Mouse (Mus musculus) forelimb bud, embryonic 11.5 days (tissue): ENCODE measurements around the gene Rtn4.

Experiments used
- DNase-seq: peaks from one replicate; pipeline ENCODE4 v3.0.0-alpha.2; 2012; ENCODE audit warnings: low read depth, low spot score

The Rtn4 gene

GRCm38 (mm10) chr11:29762768-29763167 lies 70.0 kb downstream of the Rtn4 start:
- DNase-seq: no peak

GRCm38 (mm10) chr11:29765063-29765462 lies 72.3 kb downstream of the Rtn4 start:
- DNase-seq: no peak

GRCm38 (mm10) chr11:29766313-29766982 lies 73.7 kb downstream of the Rtn4 start:
- DNase-seq: no peak

- no peak for DNase-seq
Measured at GRCm38 (mm10) chr11:29768523-29768922, 75.8 kb downstream of the Rtn4 start.

- DNase-seq: no peak
Measured at GRCm38 (mm10) chr11:29770666-29771400, 78.1 kb downstream of the Rtn4 start.

GRCm38 (mm10) chr11:29772279-29772678 lies 79.5 kb downstream of the Rtn4 start:
- DNase-seq: no peak

- DNase-seq: peak; percentile 17
Measured at GRCm38 (mm10) chr11:29774296-29774695, 81.5 kb downstream of the Rtn4 start.

- DNase-seq: no peak
Measured at GRCm38 (mm10) chr11:29774760-29775159, 82.0 kb downstream of the Rtn4 start.

- DNase-seq: no peak
Measured at GRCm38 (mm10) chr11:29777964-29778363, 85.2 kb downstream of the Rtn4 start.

GRCm38 (mm10) chr11:29778936-29779335 lies 86.2 kb downstream of the Rtn4 start:
- no peak for DNase-seq

GRCm38 (mm10) chr11:29779409-29780026 lies 86.8 kb downstream of the Rtn4 start:
- no peak for DNase-seq

- DNase-seq: no peak
Measured at GRCm38 (mm10) chr11:29786583-29787219, 94.0 kb downstream of the Rtn4 start.

GRCm38 (mm10) chr11:29787473-29787872 lies 94.7 kb downstream of the Rtn4 start:
- no peak for DNase-seq

GRCm38 (mm10) chr11:29788499-29788898 lies 95.8 kb downstream of the Rtn4 start:
- no peak for DNase-seq

GRCm38 (mm10) chr11:29788921-29789638 lies 96.3 kb downstream of the Rtn4 start:
- DNase-seq: no peak

- no peak for DNase-seq
Measured at GRCm38 (mm10) chr11:29790796-29791195, 98.0 kb downstream of the Rtn4 start.
